Mouse (Mus musculus): ENCODE data around the gene Vezf1.
A peak's percentile ranks its signal among the peaks of the same experiment; 100 is the strongest.

Vezf1 gene

GRCm38 (mm10) chr11:88054589-88054988 lies 13.5 kb upstream of the Vezf1 start:
- peak; percentile 62 for DNase-seq (ENCODE audit: low spot score)

DNA sequence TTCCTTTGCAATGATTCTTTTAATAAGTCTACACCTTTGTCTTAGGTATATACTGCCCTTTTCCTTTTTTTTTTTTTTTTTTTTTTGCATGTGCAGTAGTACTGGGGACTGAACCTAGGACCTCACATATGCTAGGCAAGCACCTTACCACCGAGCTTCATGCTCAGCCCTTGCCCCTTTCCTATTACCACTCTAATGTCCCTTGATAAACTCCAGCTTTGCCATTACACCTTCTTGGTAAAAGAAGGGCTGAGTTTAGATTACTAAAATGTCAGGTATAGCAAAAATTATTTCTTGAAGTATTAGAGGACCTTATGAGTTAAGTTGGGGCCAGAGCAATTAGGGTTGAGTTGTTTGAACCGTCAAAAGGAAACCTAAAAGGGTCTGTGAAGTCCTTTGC lies 12.3 kb upstream of the Vezf1 start:
- DNase-seq (ENCODE audit: low spot score) = no peak

- no peak for DNase-seq (ENCODE audit: low spot score)
Measured at GRCm38 (mm10) chr11:88057788-88058187, 10.3 kb upstream of the Vezf1 start.

DNA sequence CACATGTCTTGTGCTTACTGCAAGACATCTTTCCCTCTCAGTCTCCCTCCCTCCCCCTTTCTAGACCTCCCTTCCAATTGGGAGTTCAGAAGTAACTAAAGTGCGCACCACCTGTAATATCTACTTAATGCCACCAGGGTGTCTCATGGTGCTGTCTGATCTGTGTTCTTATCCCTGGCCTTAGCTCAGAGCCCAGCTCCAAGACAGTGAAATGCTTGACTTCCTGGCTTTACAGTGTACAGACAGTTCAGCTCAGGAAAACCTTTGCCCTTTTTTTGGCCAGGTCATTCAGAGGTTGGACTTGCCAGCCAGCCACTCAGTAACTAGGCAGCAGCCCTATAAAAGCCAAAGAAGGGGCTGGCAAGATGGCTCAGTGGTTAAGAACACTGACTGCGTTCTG lies 8.9 kb upstream of the Vezf1 start:
- peak; percentile 52 for DNase-seq (ENCODE audit: low spot score)

DNA sequence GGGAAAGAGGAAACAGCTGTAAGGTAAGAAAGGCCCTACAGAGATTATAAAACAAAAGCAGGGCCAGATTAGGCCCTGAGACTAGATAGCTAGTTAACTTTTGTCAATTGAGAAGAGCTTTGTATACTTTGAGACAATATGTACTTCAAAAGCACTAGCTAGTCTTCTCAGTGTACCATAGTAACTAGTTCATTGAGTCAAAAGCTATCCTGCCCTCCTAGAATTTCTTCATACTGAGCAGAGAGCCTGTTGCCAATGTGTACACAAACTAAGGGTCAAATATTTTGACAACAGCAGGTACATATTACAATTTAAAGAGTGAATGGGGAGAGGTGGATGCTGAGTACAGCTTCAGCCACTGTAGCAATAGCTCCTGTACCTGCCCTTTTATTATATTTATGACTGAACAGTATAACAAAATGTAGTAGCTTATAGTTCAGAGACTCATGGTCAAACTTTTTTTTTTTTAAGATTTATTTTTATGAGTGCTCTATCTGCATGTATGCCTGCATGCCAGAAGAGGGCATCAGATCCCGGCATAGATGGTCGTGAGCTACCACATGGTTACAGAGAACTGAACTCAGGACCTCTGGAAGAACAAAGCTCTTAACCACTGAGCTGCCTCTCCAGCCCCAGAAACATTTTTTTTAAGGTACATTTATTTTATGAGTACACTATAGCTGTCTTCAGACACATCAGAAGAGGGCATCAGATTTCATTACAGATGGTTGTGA lies 6.0 kb upstream of the Vezf1 start:
- DNase-seq (ENCODE audit: low spot score) = no peak

- DNase-seq (ENCODE audit: low spot score) = no peak
Measured at GRCm38 (mm10) chr11:88065732-88066131, 2.3 kb upstream of the Vezf1 start.

GRCm38 (mm10) chr11:88067191-88067585 lies 891 bp upstream of the Vezf1 start:
- no peak for DNase-seq (ENCODE audit: low spot score)

DNA sequence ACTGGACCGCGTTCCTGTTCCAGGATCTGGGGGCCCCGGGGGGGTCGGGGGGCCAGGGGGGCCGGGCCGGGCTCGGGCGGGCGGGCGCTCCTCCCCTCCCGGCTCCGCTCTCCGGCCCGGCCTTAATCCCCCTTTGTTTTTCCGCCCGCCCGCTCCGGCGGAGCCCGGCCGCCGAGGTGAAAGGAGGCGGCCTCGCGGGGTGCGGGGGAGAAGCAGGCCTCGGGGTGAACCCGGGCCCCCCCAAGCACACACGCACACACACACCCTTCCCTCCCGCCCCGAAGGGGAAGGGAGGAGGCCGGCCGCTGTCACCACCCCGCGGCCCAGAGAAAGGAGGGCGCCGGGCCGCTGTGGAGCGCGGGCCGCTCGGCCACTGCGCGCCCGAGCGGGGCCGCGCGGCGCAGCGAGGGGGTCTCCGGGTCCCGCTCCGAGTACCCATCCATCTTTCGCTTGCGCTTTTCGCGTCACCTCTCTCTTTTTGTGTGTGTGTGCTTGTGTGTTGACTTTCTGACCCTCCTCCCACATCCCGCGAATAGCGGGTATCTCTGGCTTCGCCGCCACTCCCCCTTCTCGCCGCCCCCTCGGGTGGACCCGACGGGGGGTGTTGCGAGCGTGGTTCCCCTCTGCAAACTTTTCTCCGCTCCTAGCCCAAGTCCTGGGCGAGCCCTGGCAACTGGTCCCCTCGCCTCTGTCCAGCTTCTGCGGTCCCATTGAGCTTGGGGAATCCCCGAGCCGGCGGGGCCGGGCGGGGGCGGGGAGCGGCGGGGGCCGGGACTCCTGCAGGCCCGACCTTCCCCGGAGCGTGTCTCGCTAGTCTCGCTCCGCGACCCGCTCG lies 549 bp downstream of the Vezf1 start:
- no peak for DNase-seq (ENCODE audit: low spot score)

DNA sequence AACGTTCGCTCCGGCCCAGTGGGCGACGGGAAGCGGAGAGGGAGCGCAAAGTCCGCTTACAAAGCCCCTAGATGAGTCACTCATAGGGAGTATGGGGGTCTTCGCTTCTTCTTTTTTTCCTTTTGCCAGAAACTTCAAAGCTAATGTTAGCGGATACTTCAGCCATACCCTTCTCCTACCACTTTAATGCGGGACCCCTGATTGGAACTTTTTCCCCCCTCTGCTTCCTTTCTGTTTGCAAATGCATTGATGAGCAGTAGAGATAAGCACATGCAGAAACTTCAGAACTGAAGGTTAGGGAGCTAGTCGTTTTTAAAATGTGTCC lies 1.1 kb downstream of the Vezf1 start:
- DNase-seq (ENCODE audit: low spot score) = no peak

DNA sequence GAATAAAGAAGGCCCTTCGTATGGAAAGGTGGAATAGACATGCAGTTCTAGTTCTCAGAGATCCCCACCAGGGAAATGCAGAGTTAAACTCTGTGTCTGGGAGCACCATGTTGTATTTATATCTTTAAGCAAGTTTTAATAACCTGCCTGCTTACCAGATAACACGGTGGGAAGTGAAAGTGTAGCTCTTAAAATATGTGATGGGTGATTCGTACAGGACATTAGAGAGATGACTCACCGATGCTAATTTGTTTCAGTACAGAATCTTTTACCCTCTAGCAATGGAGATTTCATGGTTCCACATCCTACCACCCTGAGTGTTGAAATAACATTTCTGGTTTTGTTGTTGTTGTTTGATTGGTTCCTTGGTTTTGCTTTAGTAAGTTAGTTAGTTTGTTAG lies 2.3 kb downstream of the Vezf1 start:
- no peak for DNase-seq (ENCODE audit: low spot score)

- DNase-seq (ENCODE audit: low spot score) = no peak
Measured at GRCm38 (mm10) chr11:88071113-88071512, 3.0 kb downstream of the Vezf1 start.

- DNase-seq (ENCODE audit: low spot score) = no peak
Measured at GRCm38 (mm10) chr11:88073343-88073875, 5.3 kb downstream of the Vezf1 start.

DNA sequence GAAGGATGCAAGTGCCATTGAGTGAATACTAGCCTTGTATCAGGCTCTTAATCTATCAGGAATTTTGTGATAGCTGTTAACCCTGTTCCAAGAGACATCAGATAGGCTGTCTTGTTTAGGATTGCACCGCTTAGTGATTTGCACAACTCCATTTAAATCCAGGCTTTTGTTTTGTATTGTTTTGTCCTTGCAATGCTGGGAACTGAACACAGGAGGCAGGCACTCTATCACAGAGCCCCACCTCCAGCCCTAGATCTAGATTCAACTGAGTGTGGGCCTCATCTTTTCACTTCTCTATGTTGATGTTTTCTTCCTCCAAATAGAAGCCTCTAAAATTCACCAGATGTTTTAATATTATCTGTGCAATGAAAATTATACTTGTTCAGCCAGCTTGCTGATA lies 7.6 kb downstream of the Vezf1 start:
- DNase-seq (ENCODE audit: low spot score) = no peak

GRCm38 (mm10) chr11:88076394-88076793 lies 8.3 kb downstream of the Vezf1 start:
- DNase-seq (ENCODE audit: low spot score) = no peak

DNA sequence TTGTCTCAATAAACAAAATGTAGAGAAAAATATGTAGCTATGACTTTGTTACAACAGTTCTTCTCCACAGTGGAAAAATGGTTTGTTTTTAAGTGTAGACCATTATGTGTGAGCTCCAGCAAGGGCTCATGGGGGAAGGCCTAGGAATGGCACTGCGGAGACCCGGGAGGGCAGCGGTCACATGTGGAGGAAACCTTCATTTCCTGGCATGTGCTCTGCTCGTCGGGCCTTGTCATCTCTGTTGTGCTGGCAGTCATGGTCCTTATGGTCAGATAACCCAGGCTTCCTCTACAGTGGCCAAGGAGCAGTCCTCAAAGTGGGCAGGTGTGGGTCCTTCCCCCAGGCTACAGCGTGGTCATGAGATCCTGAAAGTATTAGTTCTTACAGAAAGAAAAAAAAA lies 15.6 kb downstream of the Vezf1 start:
- no peak for DNase-seq (ENCODE audit: low spot score)

- peak; percentile 68 for DNase-seq (ENCODE audit: low spot score)
Measured at GRCm38 (mm10) chr11:88086737-88087627, 18.9 kb downstream of the Vezf1 start.

- no peak for DNase-seq (ENCODE audit: low spot score)
Measured at GRCm38 (mm10) chr11:88089150-88089549, 21.1 kb downstream of the Vezf1 start.

DNA sequence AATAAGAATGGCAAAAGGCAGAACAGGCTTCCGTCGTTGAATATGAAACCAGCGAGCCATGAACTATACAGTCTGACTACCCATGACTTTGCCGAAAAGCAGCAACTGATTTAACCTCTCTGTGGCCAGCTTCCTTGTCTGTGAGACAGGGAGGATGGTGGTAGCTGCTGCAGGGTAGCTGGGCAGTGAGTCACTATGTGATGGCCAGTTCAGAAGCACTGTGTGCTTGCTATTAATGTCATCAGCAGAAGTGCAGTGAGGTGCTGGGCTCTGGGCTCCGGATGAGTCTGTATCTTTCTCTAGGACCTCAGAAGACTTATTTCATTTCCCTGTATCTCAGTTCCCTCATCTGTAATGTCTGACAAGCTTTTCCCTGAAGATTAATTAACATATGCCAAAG lies 22.2 kb downstream of the Vezf1 start:
- DNase-seq (ENCODE audit: low spot score) = no peak

DNA sequence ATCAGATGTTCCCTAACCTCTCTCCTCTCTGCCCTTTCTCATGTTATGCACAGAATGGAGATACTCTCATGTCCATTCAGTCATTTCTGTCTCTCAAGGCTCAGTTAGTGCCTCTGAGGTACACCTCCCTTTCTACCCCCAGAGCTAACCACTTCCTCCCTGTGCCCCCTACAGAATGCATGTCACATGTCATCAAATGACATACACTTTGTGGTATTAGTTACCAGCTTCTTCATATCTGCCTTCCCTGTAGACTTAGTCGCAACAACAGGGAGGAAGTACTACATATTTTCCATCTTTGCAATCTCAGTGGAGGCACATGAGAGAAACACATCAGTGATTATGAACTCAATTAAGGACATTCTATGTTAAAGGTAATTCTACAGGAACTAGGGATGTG lies 23.9 kb downstream of the Vezf1 start:
- no peak for DNase-seq (ENCODE audit: low spot score)

- DNase-seq (ENCODE audit: low spot score) = no peak
Measured at GRCm38 (mm10) chr11:88097173-88097572, 29.1 kb downstream of the Vezf1 start.

DNA sequence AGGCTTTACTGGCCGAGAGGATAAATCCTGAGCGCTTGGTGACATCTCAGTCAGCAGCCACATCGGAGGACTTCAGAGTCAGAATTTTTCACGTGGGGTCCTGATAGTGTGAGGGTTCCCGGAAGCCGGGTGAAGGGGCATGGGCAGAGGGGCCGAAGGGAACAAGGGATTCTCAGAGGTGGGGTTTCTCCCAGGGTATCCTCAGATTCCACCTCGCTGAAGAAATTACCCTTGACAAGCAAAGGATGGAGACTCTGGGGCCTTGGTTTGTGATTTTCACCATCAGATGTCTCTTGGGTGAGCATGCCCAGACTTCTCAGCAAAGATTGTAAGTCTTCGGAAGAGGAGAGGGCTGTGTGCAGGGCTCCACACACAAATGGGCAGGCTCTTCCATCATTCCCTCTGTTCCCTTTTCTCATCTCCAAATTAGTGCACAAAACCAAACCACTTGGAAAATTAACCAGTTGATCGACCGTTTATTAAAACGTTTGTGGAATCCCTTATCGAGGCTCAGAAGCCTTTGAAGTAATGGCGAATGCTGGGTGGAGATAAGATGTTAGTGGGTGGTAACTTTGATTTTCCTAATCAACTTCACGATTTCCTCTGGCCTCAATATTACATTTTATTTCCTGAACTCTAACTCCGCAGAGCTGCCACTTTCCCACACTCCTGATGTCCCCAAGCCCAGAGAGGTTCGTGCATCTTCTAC lies 30.1 kb downstream of the Vezf1 start, which contains the start of gene Cuedc1:
Gene Cuedc1, plus strand, starts transcription at position 38 of the 709 bp plus-strand sequence.
- DNase-seq (ENCODE audit: low spot score) = no peak
